Mouse (Mus musculus) forebrain, embryonic 14.5 days (tissue): Measurements from ENCODE around the gene Rsad2. TPM values are rescaled to one million over a fixed set of nuclear protein-coding genes. Genes with fewer than 3 reads are reported as not detected.

ENCODE experiments used
- ATAC-seq: fragments of 200-750 bp; cut with Nextera tagmentation; 2 replicates; pipeline ENCODE4 v1.8.0; 2017; ENCODE audit warnings: mild to moderate bottlenecking, moderate library complexity
- DNase-seq: peaks from one replicate; pipeline ENCODE4 v3.0.0-alpha.2; 2015; ENCODE audit warnings: low spot score
- H3K27ac ChIP-seq: fragments of 300-500 bp; sonication (generic); 2 replicates; pipeline ENCODE4 v1.5.1; 2014; ENCODE audit warnings: low read depth, mild to moderate bottlenecking, control low read depth, low read length, moderate library complexity
- H3K27me3 ChIP-seq: fragments of 300-500 bp; sonication (generic); replicated peaks from 2 replicates; pipeline ENCODE4 v1.6.1; 2014; ENCODE audit warnings: low read length, control low read depth, mixed read lengths; ENCODE audit not compliant: control insufficient read depth, insufficient read depth
- H3K36me3 ChIP-seq: fragments of 300-500 bp; sonication (generic); 2 replicates; pipeline ENCODE4 v1.6.1; 2014; ENCODE audit warnings: low read length, control low read depth; ENCODE audit not compliant: control insufficient read depth, insufficient read depth
- H3K4me1 ChIP-seq: fragments of 300-500 bp; sonication (generic); 2 replicates; pipeline ENCODE4 v1.6.1; 2014; ENCODE audit warnings: antibody characterized with exemption, low read length, control low read depth; ENCODE audit not compliant: control insufficient read depth, insufficient read depth
- H3K4me2 ChIP-seq: fragments of 300-500 bp; sonication (generic); 2 replicates; pipeline ENCODE4 v1.6.1; 2014; ENCODE audit warnings: mild to moderate bottlenecking, control low read depth, low read length
- H3K4me3 ChIP-seq: fragments of 300-500 bp; sonication (generic); 2 replicates; pipeline ENCODE4 v1.5.1; 2014; ENCODE audit warnings: low read depth, low read length, control low read depth
- H3K9ac ChIP-seq: fragments of 300-500 bp; sonication (generic); 2 replicates; pipeline ENCODE4 v1.6.1; 2014; ENCODE audit warnings: mild to moderate bottlenecking, low read length, control low read depth, moderate library complexity
- H3K9me3 ChIP-seq: fragments of 300-500 bp; sonication (generic); replicated peaks from 2 replicates; pipeline ENCODE4 v1.6.1; 2016; ENCODE audit warnings: low read length, control low read depth, mixed read lengths; ENCODE audit not compliant: control insufficient read depth
- WGBS: fragments of 180-500 bp; shearing (Covaris S2); extraction: QIAGEN DNeasy Blood & Tissue Kit; methylation state at CpG from one replicate; pipeline ENCODE4 v1.1.7; 2014; 5-methylcytosine and 5-hydroxymethylcytosine counted together
- polyA plus RNA-seq: library from polyadenylated mRNA; unstranded; fragments of >200 nt; fragmentation: Nextera tagmentation; extraction: Ambion mirVana; gene quantifications from 2 replicates; pipeline ENCODE4 v1.2.1, GENCODE M21; 2014

The Rsad2 gene
- polyA plus RNA-seq, 1 experiment from 2014 or later = 0.27 TPM

DNA sequence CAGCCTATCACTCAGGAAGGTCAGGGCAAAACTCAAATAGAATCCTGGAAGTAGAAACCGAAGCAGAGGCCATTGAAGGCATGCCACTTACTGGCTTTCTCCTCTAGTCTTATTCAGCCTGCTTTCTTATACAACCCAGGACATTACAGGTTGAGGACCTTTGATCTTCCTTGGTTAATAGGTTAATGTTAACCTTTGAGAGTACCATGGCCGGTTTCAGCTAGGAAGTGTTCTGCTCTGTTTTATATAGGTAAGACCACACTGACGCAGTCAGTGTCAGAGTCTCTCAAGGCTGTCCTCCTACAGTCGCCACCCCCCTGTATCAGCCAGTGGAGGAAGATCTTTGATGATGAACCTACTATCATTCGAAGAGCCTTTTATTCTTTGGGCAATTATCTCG lies 17.5 kb upstream of the Rsad2 start:
- DNase-seq = no peak
- 0 out of 2 replicates have a peak, but pooled peaks cover 3% of the 10 kb centered on the region for H3K4me1 ChIP-seq
- WGBS = 85% methylated on average over 6 of the region's 6 CpGs
- no peaks in the 10 kb centered on the region for H3K27me3 ChIP-seq
- no peak overlapping the region for H3K4me3 ChIP-seq
- no peaks in the 10 kb centered on the region for H3K36me3 ChIP-seq
- H3K4me2 ChIP-seq = no peak overlapping the region
- H3K9ac ChIP-seq = no peak overlapping the region
- H3K9me3 ChIP-seq = no peaks in the 10 kb centered on the region
- no peak for ATAC-seq
- no peak overlapping the region for H3K27ac ChIP-seq

DNA sequence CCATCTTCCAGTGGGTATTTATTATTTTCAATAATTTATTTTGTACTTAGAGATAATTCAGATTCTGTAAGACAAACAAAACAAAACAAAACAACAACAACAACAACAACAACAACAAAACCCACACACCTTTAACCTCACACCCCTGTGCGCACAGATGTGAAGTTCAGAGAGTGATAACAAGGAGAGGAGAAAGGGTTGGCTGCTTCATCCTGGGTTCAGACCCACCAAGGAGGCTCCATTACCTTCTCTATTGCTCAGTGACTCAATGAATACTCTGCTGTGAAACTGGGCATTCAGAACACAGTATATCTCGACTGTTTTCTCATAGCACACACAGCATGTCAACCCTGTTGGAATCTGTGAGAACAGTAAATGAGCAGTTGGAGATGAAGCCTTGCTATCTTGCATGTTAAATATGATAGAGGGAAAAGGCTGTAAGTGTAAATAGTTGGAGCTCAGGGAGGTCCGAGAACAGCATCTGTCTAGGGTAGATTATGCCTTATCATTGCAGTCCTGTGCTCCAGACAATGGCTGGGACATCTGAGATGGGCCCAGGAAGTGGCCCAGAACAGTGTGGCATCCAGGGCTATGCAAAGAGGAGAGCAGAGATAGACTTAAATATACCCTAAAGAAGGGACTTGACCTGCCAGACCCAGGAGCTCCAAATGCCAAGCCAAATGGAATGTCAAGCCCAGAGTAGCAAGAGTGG lies 16.7 kb upstream of the Rsad2 start:
- Histone ChIP-seq H3K9me3 (no peaks in the 10 kb centered on the region), H3K27me3 (no peaks in the 10 kb centered on the region), H3K9ac (no peak overlapping the region), H3K4me2 (no peak overlapping the region), H3K36me3 (no peaks in the 10 kb centered on the region), H3K4me1 (0 out of 2 replicates have a peak, but pooled peaks cover 3% of the 10 kb centered on the region), H3K4me3 (no peak overlapping the region), H3K27ac (no peak overlapping the region)
- whole genome bisulfite sequencing = 87% methylated on average over 3 of the region's 3 CpGs
- DNase-seq = no peak
- ATAC-seq = no peak

DNA sequence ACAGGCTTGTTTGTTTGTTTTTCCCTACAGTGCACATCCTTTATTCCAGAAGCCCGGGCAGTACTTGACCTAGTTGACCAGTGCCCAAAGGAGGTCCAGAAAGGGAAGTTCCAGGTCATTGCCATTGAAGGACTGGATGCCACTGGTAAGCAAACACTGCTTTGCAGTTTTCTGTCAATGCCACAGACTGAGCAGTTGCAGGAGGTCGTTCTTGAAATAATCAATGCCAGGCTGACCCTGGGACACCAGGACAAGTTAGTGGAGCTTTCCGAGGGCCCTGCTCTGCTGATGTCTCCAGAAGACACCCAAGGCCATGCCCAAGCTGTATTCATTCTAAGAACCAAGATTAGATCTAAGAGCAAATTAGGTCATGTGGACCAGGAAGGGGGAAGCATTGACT lies 15.1 kb upstream of the Rsad2 start:
- Histone ChIP-seq H3K9me3 (no peaks in the 10 kb centered on the region), H3K27ac (no peak overlapping the region), H3K27me3 (no peaks in the 10 kb centered on the region), H3K9ac (no peak overlapping the region), H3K4me1 (0 out of 2 replicates have a peak, but pooled peaks cover 3% of the 10 kb centered on the region), H3K4me3 (no peak overlapping the region), H3K36me3 (no peaks in the 10 kb centered on the region), H3K4me2 (no peak overlapping the region)
- 88% methylated on average over 3 of the region's 3 CpGs for whole genome bisulfite sequencing
- ATAC-seq (no peak), DNase-seq (no peak)

DNA sequence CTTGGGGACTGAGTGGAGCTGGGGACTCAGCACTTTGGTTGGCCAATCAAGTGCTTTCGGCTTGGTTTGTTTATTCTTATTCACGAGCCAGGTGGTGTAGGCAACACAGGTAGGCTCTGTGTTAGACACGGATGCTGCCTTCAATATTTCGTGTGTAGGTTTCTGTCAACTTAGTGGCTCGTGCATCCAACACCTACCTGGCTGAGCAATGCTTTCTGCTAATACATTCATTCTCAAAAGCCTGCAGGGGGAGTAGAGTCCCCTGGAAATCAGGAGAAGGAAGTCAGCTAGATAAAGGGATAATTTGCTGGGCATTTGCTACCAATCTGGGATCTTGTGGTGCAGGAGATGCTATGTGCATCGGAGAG lies 13.8 kb upstream of the Rsad2 start:
- Histone ChIP-seq H3K36me3 (no peaks in the 10 kb centered on the region), H3K4me3 (peak overlapping the region; percentile 64), H3K27me3 (no peaks in the 10 kb centered on the region), H3K4me2 (peak overlapping the region; percentile 98), H3K27ac (peak overlapping the region; percentile 85; the same call in 1 of the 2 replicates), H3K9ac (peak overlapping the region; percentile 85), H3K9me3 (no peaks in the 10 kb centered on the region), H3K4me1 (0 out of 2 replicates have a peak, but pooled peaks cover 3% of the 10 kb centered on the region)
- DNase-seq = peak; percentile 64
- 20% methylated on average over 6 of the region's 6 CpGs for WGBS
- no peak; the same call in 1 of the 2 replicates for ATAC-seq

DNA sequence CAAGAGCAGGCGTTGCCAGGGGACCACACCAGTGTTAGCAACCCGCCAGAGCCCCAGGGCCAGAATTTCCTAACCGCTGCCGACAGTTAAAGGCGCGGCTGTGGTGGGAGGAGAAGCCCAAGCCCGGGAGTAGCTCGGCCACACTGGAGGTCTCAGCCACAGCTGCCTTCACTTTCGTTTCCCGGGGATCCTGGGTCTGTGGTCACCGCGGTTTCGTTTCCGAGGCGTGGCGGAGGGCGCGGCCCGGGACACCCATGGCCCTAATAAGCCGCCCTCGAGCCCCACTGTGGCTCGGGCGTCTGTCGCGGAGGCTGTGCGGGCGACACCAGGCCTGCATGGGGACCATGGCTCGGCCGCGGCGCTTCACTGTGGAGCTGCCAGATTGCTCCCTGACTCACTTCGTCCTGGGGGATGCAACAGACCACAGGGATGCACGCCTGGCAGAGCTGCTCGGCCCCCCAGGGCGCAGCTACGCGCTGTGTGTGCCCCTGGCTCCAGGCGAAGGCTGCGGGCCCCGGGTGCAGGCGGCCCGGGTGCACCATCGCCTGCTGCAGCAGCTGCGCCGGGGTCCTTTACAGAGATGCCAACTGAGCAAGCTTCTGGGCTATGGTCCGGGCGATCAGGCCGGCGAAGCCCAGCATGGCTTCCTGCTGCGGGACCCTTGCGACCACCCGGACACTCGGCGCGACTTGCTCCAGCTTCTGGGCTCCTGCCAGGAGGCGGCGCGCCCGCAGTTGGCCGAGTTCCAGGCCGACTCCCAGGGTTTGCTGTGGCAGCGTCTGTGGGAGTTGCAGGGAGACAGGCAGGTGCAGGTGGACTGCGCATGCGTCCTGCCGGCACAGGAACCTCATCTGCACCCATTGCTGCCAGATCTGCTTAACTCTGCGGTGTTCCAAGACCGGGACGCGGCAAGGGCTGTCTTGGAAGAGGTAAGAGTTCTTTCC lies 13.1 kb upstream of the Rsad2 start, which contains the start of gene Cmpk2:
Gene Cmpk2 (plus strand): TSS at position 107 of the 944 bp plus-strand sequence.
- DNase-seq (peak; percentile 89), ATAC-seq (peak; percentile 92)
- peak within 1 kb of the TSS; percentile 64 for H3K4me3 ChIP-seq
- under 1% methylated on average over 63 of the region's 69 CpGs for WGBS
- H3K9ac ChIP-seq = peak within 1 kb of the TSS; percentile 85
- peak within 1 kb of the TSS; percentile 98 for H3K4me2 ChIP-seq
- no peaks in the 10 kb centered on the region for H3K9me3 ChIP-seq
- H3K27me3 ChIP-seq = no peaks in the 10 kb centered on the region
- H3K27ac ChIP-seq = peak within 1 kb of the TSS; percentile 85
- no peaks in the 10 kb centered on the region for H3K36me3 ChIP-seq
- H3K4me1 ChIP-seq = 0 out of 2 replicates have a peak, but pooled peaks cover 3% of the 10 kb centered on the region

DNA sequence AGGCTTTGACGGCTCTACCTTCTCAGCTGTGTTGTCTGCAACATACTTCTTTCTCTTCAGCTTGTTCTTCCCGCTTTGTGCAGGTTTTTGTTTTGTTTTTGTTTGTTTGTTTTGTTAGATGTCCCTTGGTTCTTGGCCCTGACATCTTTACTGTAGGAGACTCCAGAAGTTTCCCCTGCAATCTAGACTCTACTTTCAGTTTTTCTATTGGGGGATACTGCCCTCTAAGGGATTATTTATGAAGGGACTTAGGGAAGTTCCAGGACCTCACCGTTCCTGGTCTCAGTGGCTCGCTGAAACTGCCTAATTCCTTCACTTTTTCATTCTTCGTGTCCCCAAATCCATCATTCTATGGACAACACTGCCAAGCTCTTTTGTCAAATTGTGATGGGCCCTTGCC lies 9.3 kb upstream of the Rsad2 start:
- no peak overlapping the region for H3K9ac ChIP-seq
- H3K27me3 ChIP-seq = no peaks in the 10 kb centered on the region
- DNase-seq = no peak
- H3K36me3 ChIP-seq = no peaks in the 10 kb centered on the region
- no peaks in the 10 kb centered on the region for H3K9me3 ChIP-seq
- H3K4me1 ChIP-seq = 0 out of 2 replicates have a peak, but pooled peaks cover 2% of the 10 kb centered on the region
- no peak overlapping the region for H3K4me2 ChIP-seq
- H3K4me3 ChIP-seq = no peak overlapping the region
- WGBS = 82% methylated on average over 5 of the region's 5 CpGs
- H3K27ac ChIP-seq = no peak overlapping the region
- no peak for ATAC-seq

DNA sequence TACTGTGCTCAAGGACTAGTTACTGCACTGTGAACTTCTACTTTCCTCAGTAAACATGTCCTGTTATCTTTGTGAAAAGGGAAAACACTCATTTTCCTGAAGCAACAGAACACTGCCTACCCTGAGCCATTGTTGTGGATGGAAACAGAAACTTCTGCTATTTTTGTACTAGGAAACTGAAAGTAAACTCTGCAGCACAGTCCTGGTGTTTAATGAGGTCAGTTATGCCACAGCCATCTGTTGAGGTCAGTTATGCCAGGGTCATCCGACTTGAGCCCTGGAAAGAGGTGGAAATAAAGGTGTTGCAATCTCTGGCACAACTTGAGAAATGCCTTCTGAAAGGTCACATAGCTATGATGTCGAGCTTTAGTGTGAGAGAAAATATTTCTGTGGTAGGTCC lies 3.8 kb upstream of the Rsad2 start:
- no peak overlapping the region for H3K27ac ChIP-seq
- 82% methylated on average over 2 of the region's 2 CpGs for WGBS
- H3K9me3 ChIP-seq = no peaks in the 10 kb centered on the region
- no peak for DNase-seq
- no peak overlapping the region for H3K4me3 ChIP-seq
- no peak overlapping the region for H3K9ac ChIP-seq
- no peak overlapping the region for H3K4me2 ChIP-seq
- no peaks in the 10 kb centered on the region for H3K27me3 ChIP-seq
- no peak for ATAC-seq
- H3K4me1 ChIP-seq = 0 out of 2 replicates have a peak, but pooled peaks cover 6% of the 10 kb centered on the region
- no peaks in the 10 kb centered on the region for H3K36me3 ChIP-seq

DNA sequence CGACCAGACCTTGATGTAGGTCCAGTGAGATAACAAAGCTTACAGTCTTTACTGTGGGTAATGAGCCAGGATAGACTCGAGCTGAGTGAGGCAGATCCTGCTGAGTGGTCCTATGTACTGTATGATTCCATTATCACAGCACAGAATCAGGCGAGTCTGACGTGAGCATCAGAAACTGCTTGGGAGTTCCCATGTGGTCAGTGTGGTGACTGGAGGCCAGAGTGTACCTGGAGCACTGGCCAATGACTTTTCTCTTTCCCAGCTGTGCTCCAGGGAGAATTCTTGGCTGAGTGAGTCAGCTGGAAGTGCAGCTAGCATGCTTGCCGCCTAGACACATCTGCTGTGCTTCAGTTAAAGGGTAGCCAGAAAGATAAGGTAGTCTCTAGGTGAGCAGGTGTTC lies 1.6 kb downstream of the Rsad2 start:
- ATAC-seq = no peak
- no peak overlapping the region for H3K9ac ChIP-seq
- H3K4me1 ChIP-seq = 0 out of 2 replicates have a peak, but pooled peaks cover 6% of the 10 kb centered on the region
- no peaks in the 10 kb centered on the region for H3K9me3 ChIP-seq
- no peak for DNase-seq
- H3K27me3 ChIP-seq = no peaks in the 10 kb centered on the region
- no peaks in the 10 kb centered on the region for H3K36me3 ChIP-seq
- WGBS = 46% methylated on average over 5 of the region's 5 CpGs
- no peak overlapping the region for H3K4me2 ChIP-seq
- H3K27ac ChIP-seq = no peak overlapping the region
- no peak overlapping the region for H3K4me3 ChIP-seq
